Mouse (Mus musculus) CH12.LX (cell line): ENCODE measurements around the gene Sdccag8. TPM values are rescaled to one million over a fixed set of nuclear protein-coding genes. Genes with fewer than 3 reads are reported as not detected.

Source experiments
- DNase-seq: peaks from one replicate; pipeline ENCODE4 v3.0.0-alpha.2; 2013; ENCODE audit errors: extremely low read depth
- H3K27ac ChIP-seq: 2 replicates; pipeline ENCODE4 v1.5.1; 2012; ENCODE audit warnings: low read depth, mild to moderate bottlenecking, control low read depth, moderate library complexity; ENCODE audit not compliant: insufficient read depth
- H3K27me3 ChIP-seq: replicated peaks from 2 replicates; pipeline ENCODE3; 2012; ENCODE audit warnings: inconsistent platforms
- H3K36me3 ChIP-seq, 2 experiments: replicated peaks in 1 of 2; 2 replicates each; pipeline versions ENCODE3 to v1.6.1; 2012; ENCODE audit warnings: inconsistent platforms in 1 of 2, low read length in 1 of 2, mild to moderate bottlenecking in 1 of 2, mixed read lengths in 1 of 2, moderate library complexity in 1 of 2; ENCODE audit not compliant: control insufficient read depth in 1 of 2, insufficient read depth in 1 of 2
- H3K4me1 ChIP-seq, 2 experiments: 2 replicates each; pipeline ENCODE4 v1.6.1; 2012; ENCODE audit warnings: inconsistent platforms in 1 of 2, moderate library complexity in 1 of 2; ENCODE audit not compliant: insufficient read depth in 2 of 2, control insufficient read depth in 1 of 2
- H3K4me2 ChIP-seq: 2 replicates; pipeline ENCODE4 v1.6.1; 2012; ENCODE audit warnings: low read depth, mild to moderate bottlenecking, control low read depth; ENCODE audit not compliant: poor library complexity, insufficient read depth, severe bottlenecking
- H3K4me3 ChIP-seq, 3 experiments: fragments of 150-350 bp in 1 of 3; sonication (generic) in 1 of 3; replicated peaks in 1 of 3; 2 replicates each; pipeline versions ENCODE3 to v1.5.1; 2011 to 2012; ENCODE audit warnings: low read depth in 2 of 3, low read length in 2 of 3, mild to moderate bottlenecking in 2 of 3, moderate library complexity in 2 of 3, control low read depth in 1 of 3, improper control_type of control experiment in 1 of 3, inconsistent platforms in 1 of 3, mixed read lengths in 1 of 3; ENCODE audit not compliant: poor library complexity in 1 of 3
- H3K79me2 ChIP-seq: replicated peaks from 2 replicates; pipeline ENCODE4 v1.6.1; 2012; ENCODE audit warnings: mild to moderate bottlenecking, moderate library complexity; ENCODE audit not compliant: control insufficient read depth, poor library complexity, insufficient read depth, severe bottlenecking; ENCODE audit errors: extremely low read depth
- H3K9ac ChIP-seq: 2 replicates; pipeline ENCODE4 v1.6.1; 2012; ENCODE audit warnings: low read depth, mild to moderate bottlenecking, control low read depth, moderate library complexity; ENCODE audit not compliant: insufficient read depth
- H3K9me3 ChIP-seq: replicated peaks from 2 replicates; pipeline ENCODE3; 2012; ENCODE audit warnings: low read length, inconsistent platforms, mixed read lengths
- CTCF ChIP-seq, 2 experiments: IDR thresholded peaks in 1 of 2; conservative IDR thresholded peaks in 1 of 2; 2 replicates each; pipeline ENCODE4 v1.5.1; 2011 to 2012; ENCODE audit warnings: low read depth in 2 of 2, low read length in 2 of 2, improper control_type of control experiment in 1 of 2, inconsistent platforms in 1 of 2, mild to moderate bottlenecking in 1 of 2, moderate library complexity in 1 of 2
- ELF1 ChIP-seq: IDR thresholded peaks from 2 replicates; pipeline ENCODE4 v1.6.1; 2014; ENCODE audit warnings: low read depth, mild to moderate bottlenecking, inconsistent platforms, low read length, improper control_type of control experiment
- ETS1 ChIP-seq: conservative IDR thresholded peaks from 2 replicates; pipeline ENCODE4 v1.6.1; 2012; ENCODE audit warnings: low read depth, mild to moderate bottlenecking, inconsistent platforms, low read length, improper control_type of control experiment, moderate library complexity
- JUND ChIP-seq: conservative IDR thresholded peaks from 2 replicates; pipeline ENCODE4 v1.6.1; 2011; ENCODE audit warnings: low read depth, low read length, improper control_type of control experiment
- MAX ChIP-seq: IDR thresholded peaks from 2 replicates; pipeline ENCODE4 v1.6.1; 2011; ENCODE audit warnings: low read length, improper control_type of control experiment
- MXI1 ChIP-seq: IDR thresholded peaks from 2 replicates; pipeline ENCODE4 v1.6.1; 2011; ENCODE audit warnings: mild to moderate bottlenecking, low read depth, low read length, improper control_type of control experiment
- NRF1 ChIP-seq: IDR thresholded peaks from 2 replicates; pipeline ENCODE4 v1.6.1; 2014; ENCODE audit warnings: low read depth, mild to moderate bottlenecking, inconsistent platforms, low read length, improper control_type of control experiment, moderate library complexity
- POLR2A ChIP-seq: IDR thresholded peaks from 2 replicates; pipeline ENCODE4 v1.6.1; 2011; ENCODE audit warnings: low read depth, mild to moderate bottlenecking, improper control_type of control experiment, low read length
- RAD21 ChIP-seq: IDR thresholded peaks from 2 replicates; pipeline ENCODE4 v1.6.1; 2011; ENCODE audit warnings: low read depth, mild to moderate bottlenecking, low read length, improper control_type of control experiment, moderate library complexity
- RCOR1 ChIP-seq: conservative IDR thresholded peaks from 2 replicates; pipeline ENCODE4 v1.6.1; 2012; ENCODE audit warnings: low read depth, mild to moderate bottlenecking, inconsistent platforms, low read length, improper control_type of control experiment
- SMC3 ChIP-seq: IDR thresholded peaks from 2 replicates; pipeline ENCODE4 v1.6.1; 2011; ENCODE audit warnings: low read depth, low read length, improper control_type of control experiment
- TBP ChIP-seq: conservative IDR thresholded peaks from 2 replicates; pipeline ENCODE4 v1.6.1; 2011; ENCODE audit warnings: low read depth, low read length, improper control_type of control experiment
- UBTF ChIP-seq: IDR thresholded peaks from 2 replicates; pipeline ENCODE4 v1.6.1; 2012; ENCODE audit warnings: low read depth, mild to moderate bottlenecking, inconsistent platforms, low read length, improper control_type of control experiment, moderate library complexity
- USF1 ChIP-seq: IDR thresholded peaks from 2 replicates; pipeline ENCODE4 v1.6.1; 2014; ENCODE audit warnings: low read depth, mild to moderate bottlenecking, inconsistent platforms, low read length, improper control_type of control experiment
- USF2 ChIP-seq: conservative IDR thresholded peaks from 2 replicates; pipeline ENCODE4 v1.6.1; 2011; ENCODE audit warnings: low read depth, low read length, improper control_type of control experiment
- ZKSCAN1 ChIP-seq: IDR thresholded peaks from 2 replicates; pipeline ENCODE4 v1.6.1; 2012; ENCODE audit warnings: low read depth, inconsistent platforms, low read length, improper control_type of control experiment, borderline replicate concordance
- ZMIZ1 ChIP-seq: IDR thresholded peaks from 2 replicates; pipeline ENCODE4 v1.6.1; 2012; ENCODE audit warnings: low read depth, mild to moderate bottlenecking, inconsistent platforms, low read length, improper control_type of control experiment
- ZNF384 ChIP-seq: IDR thresholded peaks from 2 replicates; pipeline ENCODE4 v1.6.1; 2012; ENCODE audit warnings: low read depth, low read length, improper control_type of control experiment, inconsistent platforms
- dilution Hi-C: fragments of 300-500 bp; cut with MboI; formaldehyde crosslinking; loops from 2 replicates; pipeline ENCODE4 v1.14.3; 2020; ENCODE audit warnings: low sequenced_read_pairs; ENCODE audit not compliant: extremely low pct_unique_long_range_greater_than_20kb, extremely low pct_ligation_motif_present
- in situ Hi-C: fragments of 300-500 bp; cut with MboI; formaldehyde crosslinking; loops from 3 replicates; pipeline ENCODE4 v1.14.3; 2019; ENCODE audit warnings: low sequenced_read_pairs, low pct_ligation_motif_present, low pct_unique_long_range_greater_than_20kb, mixed read lengths
- polyA plus RNA-seq: library from polyadenylated mRNA; unstranded; fragments of >175 nt; gene quantifications from 2 replicates; pipeline ENCODE4 v1.2.1, GENCODE M21; 2012; ENCODE audit warnings: low read depth; ENCODE audit not compliant: insufficient read length
- total RNA-seq, 2 experiments: library from RNA; depleted of rRNA; stranded (reverse); fragments of 300-350 nt in 1 of 2; fragments of >200 nt in 1 of 2; gene quantifications; 2 replicates each; pipeline ENCODE4 v1.2.3; 2012 to 2014

Sdccag8 gene
- total and polyA plus RNA-seq, 3 experiments = 10.7 to 18.7 (median 10.9) TPM

DNA sequence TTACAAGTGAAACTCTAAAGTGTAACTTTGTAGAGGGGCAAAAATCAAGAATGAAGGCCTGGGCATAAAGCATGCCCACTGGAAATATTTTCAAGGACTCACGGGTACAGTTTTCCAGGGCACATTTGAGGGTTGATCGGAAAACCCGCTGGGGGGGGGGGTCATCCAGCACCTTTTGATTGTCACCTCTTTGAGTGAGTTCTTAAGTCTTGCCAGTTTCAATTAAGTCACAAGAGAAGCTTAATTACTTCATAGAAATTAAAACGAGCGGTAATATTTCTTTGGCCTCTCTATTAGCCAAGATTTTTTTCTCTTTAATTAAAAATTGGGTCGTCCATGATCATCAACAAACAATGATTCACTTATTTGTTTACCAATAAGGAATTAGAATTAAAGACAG lies 182.8 kb downstream of the Sdccag8 start:
- in situ Hi-C loops = no loop called here
- H3K27ac ChIP-seq = no peak overlapping the region
- no peak overlapping the region for H3K4me3 ChIP-seq
- H3K4me1 ChIP-seq = peaks cover 23 to 83% of the 10 kb centered on the region in 2 experiments
- dilution Hi-C loops = no loop called here
- no peaks in the 10 kb centered on the region for H3K79me2 ChIP-seq
- no peaks in the 10 kb centered on the region for H3K9me3 ChIP-seq
- H3K36me3 ChIP-seq = peaks cover 2 to 10% of the 10 kb centered on the region in 2 experiments
- H3K9ac ChIP-seq = 0 out of 2 replicates have a peak overlapping the region, but pooled peaks have one; percentile 31
- peak overlapping the region; percentile 97 for H3K4me2 ChIP-seq
- H3K27me3 ChIP-seq = no peaks in the 10 kb centered on the region
- DNase-seq = no peak
- TF ChIP-seq ETS1 = no peak
- no peak for TF ChIP-seq ELF1
- no peak for TF ChIP-seq NRF1
- no peak for TF ChIP-seq TBP
- no peak for TF ChIP-seq MXI1
- no peak for TF ChIP-seq USF2
- no peak for TF ChIP-seq UBTF
- no peak for TF ChIP-seq USF1
- no peak for TF ChIP-seq MAX
- no peak for TF ChIP-seq ZNF384
- TF ChIP-seq ZKSCAN1 = no peak
- no peak for TF ChIP-seq JUND
- TF ChIP-seq POLR2A = no peak
- TF ChIP-seq RAD21 = no peak
- no peak for TF ChIP-seq SMC3
- no peak for TF ChIP-seq CTCF (conservative IDR thresholded peaks at IDR 0.05 in 1 of 2, IDR thresholded peaks at IDR 0.05 in 1 of 2; ENCODE audit: low read depth in 2 of 2, low read length in 2 of 2)
- no peak for TF ChIP-seq ZMIZ1
- TF ChIP-seq RCOR1 = no peak
- TF ChIP-seq, all 38 proteins: peak for 0

DNA sequence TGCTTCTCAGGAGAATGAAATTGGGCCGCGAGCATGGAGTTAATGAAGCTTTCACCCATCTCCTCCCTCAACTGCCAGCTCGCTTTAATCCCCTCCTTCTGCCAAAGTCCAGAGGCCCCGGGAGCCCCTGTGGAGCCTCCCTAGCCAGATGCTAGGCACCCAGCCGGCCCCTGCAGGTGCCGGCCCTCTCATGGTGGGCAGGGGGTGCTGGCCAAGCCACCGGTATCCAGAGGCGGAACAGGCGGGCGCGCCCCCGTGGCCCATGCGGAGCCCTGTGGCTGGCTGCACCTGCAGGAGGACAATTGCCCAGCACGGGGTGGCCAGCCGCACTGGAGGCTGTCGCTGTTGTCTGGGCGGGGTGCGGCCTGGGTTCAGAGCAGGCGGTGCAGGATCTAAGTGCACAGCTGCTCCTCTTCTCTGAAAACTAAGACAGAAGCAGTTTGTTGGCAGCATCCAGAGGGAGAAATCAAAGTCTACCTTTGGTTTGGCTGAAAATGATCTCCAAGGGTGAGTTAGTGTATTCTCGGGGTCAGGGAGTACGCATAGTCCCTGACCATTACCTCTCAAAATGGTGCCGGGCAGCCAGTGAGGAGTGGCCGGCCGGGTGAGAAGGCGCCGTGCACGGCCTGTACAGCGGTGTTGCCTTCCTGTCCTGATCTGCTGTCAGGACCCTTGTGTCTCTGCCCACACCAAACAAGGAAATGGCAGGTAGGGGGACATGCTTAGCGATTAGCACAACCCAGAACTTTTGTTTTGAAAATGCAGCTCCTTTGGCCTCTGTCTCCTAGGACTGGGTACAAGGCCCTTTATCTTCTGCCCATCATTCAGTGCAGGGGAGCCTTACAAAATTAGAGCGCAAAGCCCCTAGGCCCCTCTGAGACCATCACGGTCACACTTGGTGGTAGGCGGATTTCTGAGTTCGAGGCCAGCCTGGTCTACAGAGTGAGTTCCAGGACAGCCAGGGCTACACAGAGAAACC lies 183.5 kb downstream of the Sdccag8 start:
- Histone ChIP-seq H3K36me3 (peaks cover 2 to 10% of the 10 kb centered on the region in 2 experiments), H3K27me3 (no peaks in the 10 kb centered on the region), H3K79me2 (no peaks in the 10 kb centered on the region), H3K4me1 (peaks cover 23 to 87% of the 10 kb centered on the region in 2 experiments), H3K9ac (no peak overlapping the region), H3K4me3 (no peak overlapping the region), H3K27ac (no peak overlapping the region), H3K4me2 (no peak overlapping the region), H3K9me3 (no peaks in the 10 kb centered on the region)
- no peak for DNase-seq
- TF ChIP-seq ZNF384 = 0 out of 2 replicates have a peak, but pooled peaks have one; percentile 6
- TF ChIP-seq RCOR1 = no peak
- in situ Hi-C loops = no loop called here
- dilution Hi-C loops = no loop called here
